Mouse (Mus musculus): ENCODE results near the gene Nectin2. TPM values are rescaled to one million over a fixed set of nuclear protein-coding genes. Genes with fewer than 3 reads are reported as not detected.
A peak's percentile ranks its signal among the peaks of the same experiment; 100 is the strongest.

Gene Nectin2
- polyA plus RNA-seq, 1 experiment from 2014 or later, result 82.2 TPM

DNA sequence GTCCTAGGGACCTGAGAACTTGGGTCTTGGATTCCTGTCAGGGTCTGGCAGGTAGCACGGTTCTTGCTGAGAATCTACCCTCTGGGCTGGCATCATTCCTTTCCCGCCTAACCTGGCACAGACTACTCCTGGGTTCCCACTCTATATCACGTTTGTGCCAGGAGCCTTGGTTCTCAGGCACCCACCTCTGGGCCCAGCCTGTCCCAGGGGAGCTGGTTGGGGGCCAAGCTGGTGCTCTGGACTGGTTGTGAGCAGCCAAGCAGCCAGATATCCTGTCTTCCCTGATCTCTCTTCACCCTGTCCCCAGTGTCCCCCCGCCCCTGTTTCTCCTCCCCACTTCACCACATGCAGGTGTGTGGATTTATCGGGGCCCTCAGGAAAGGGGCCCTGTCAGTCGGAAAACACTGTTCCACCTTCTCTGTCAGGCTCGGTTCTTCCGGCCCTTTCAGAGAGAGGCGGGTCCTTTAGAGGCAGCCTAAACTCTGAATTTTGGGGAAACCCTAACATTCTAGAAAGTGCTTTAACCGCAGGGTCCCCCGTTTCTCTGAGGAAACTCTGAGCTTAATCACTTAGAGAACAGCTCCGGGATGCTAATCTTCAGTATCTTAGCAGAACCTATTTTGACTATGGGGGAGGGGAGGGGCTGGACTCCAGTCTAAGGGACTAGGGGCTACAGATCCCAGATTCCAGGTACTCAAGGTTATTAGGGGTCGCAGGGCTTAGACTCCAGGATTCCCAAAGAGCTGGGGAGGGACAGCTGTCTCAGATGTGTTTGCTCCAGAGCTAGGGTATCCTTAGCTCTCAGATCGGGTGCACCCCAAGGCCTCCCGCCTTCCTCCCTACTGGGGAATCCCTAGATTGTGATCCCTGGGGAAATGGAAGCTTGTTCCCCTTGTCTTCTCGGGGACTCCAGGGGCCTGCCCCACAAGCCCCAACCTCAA is 19.4 kb upstream of the Nectin2 start:
- 0 out of 2 replicates have a peak, but pooled peaks cover 2% of the 10 kb centered on the region for H3K4me1 ChIP-seq (replicated peaks; ENCODE audit: control insufficient read depth, insufficient read depth)
- DNase-seq (ENCODE audit: low spot score), result no peak
- peak overlapping the region; percentile 59 for H3K4me3 ChIP-seq (ENCODE audit: low read depth, low read length)
- WGBS, result 8% methylated on average over 16 of the region's 16 CpGs
- peak overlapping the region; percentile 73 for H3K9ac ChIP-seq (ENCODE audit: low read length)
- peak overlapping the region; percentile 30 for H3K27ac ChIP-seq (replicated peaks)
- no peaks in the 10 kb centered on the region for H3K9me3 ChIP-seq (ENCODE audit: control insufficient read depth, low read length)
- H3K4me2 ChIP-seq (replicated peaks; ENCODE audit: low read depth), result peak overlapping the region; percentile 87
- no peaks in the 10 kb centered on the region for H3K27me3 ChIP-seq (ENCODE audit: control insufficient read depth, insufficient read depth, low read length)
- ATAC-seq (ENCODE audit: low FRiP score, low TSS enrichment), result no peak
- H3K36me3 ChIP-seq (ENCODE audit: control insufficient read depth, insufficient read depth, low read length), result no peaks in the 10 kb centered on the region
- no peak for TF ChIP-seq CTCF (IDR thresholded peaks at IDR 0.05; ENCODE audit: low read depth)
- TF ChIP-seq EP300 (optimal IDR thresholded peaks at IDR 0.05), result no peak

DNA sequence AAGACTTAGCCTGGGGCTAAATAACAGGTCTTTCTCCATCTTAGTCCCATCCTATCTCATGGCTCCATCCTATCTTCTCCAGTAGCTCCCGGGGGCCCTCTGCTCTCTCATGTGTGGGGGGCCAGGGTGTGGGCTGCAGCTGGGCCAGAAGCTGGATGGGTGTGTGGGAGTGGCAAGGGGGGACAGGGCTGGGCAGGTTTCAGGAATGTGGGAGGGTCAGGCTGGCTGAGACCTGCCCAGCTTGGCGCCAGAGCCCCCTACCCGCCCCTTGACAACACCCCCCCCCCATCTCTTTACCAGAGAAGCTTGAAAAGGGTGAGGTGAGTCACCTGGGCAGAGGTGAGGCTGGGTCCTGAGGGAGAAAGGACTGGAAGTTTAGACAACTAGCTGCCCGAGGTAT is 18.7 kb upstream of the Nectin2 start:
- WGBS, result 15% methylated on average over 4 of the region's 4 CpGs
- no peaks in the 10 kb centered on the region for H3K27me3 ChIP-seq (ENCODE audit: control insufficient read depth, insufficient read depth, low read length)
- peak overlapping the region; percentile 30 for H3K27ac ChIP-seq (replicated peaks)
- H3K9ac ChIP-seq (ENCODE audit: low read length), result peak overlapping the region; percentile 73
- H3K4me2 ChIP-seq (replicated peaks; ENCODE audit: low read depth), result peak overlapping the region; percentile 87
- H3K9me3 ChIP-seq (ENCODE audit: control insufficient read depth, low read length), result no peaks in the 10 kb centered on the region
- TF ChIP-seq CTCF (IDR thresholded peaks at IDR 0.05; ENCODE audit: low read depth) (no peak), EP300 (optimal IDR thresholded peaks at IDR 0.05) (no peak)
- DNase-seq (ENCODE audit: low spot score) (peak; percentile 34), ATAC-seq (ENCODE audit: low FRiP score, low TSS enrichment) (0 out of 2 replicates have a peak, but pooled peaks have one; percentile 27)
- H3K4me3 ChIP-seq (ENCODE audit: low read depth, low read length), result peak overlapping the region; percentile 59
- H3K4me1 ChIP-seq (replicated peaks; ENCODE audit: control insufficient read depth, insufficient read depth), result 0 out of 2 replicates have a peak, but pooled peaks cover 2% of the 10 kb centered on the region
- H3K36me3 ChIP-seq (ENCODE audit: control insufficient read depth, insufficient read depth, low read length), result no peaks in the 10 kb centered on the region

DNA sequence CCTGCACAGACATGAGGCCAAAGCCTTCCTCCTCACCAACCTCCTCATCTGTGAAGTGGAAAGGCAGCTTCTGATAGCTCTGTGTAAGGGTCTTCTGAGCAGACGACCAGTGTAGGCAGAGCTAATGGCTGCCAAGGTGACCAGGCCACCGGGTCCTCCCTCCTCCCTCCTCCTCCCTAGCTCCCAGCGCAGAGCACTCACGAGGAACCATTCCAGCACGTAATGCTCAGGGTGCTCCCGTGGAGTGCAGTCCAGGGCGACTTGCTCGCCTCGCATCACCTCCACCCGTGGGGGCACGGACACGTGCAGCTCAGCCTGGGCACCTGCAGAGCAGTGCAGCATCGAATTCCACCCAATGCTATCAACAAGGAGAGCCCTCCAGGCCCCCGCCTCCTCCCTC is 18.0 kb upstream of the Nectin2 start:
- 59% methylated on average over 14 of the region's 14 CpGs for WGBS
- Histone ChIP-seq H3K4me3 (ENCODE audit: low read depth, low read length) (peak overlapping the region; percentile 59; the same call in 1 of the 2 replicates), H3K27me3 (ENCODE audit: control insufficient read depth, insufficient read depth, low read length) (no peaks in the 10 kb centered on the region), H3K4me2 (replicated peaks; ENCODE audit: low read depth) (peak overlapping the region; percentile 87; the same call in 1 of the 2 replicates), H3K36me3 (ENCODE audit: control insufficient read depth, insufficient read depth, low read length) (no peaks in the 10 kb centered on the region), H3K4me1 (replicated peaks; ENCODE audit: control insufficient read depth, insufficient read depth) (0 out of 2 replicates have a peak, but pooled peaks cover 2% of the 10 kb centered on the region), H3K9ac (ENCODE audit: low read length) (0 out of 2 replicates have a peak overlapping the region, but pooled peaks have one; percentile 1), H3K9me3 (ENCODE audit: control insufficient read depth, low read length) (no peaks in the 10 kb centered on the region), H3K27ac (replicated peaks) (no peak overlapping the region; the same call in 1 of the 2 replicates)
- TF ChIP-seq CTCF (IDR thresholded peaks at IDR 0.05; ENCODE audit: low read depth) (no peak), EP300 (optimal IDR thresholded peaks at IDR 0.05) (no peak)
- DNase-seq (ENCODE audit: low spot score), result no peak
- no peak for ATAC-seq (ENCODE audit: low FRiP score, low TSS enrichment)

GRCm38 (mm10) chr7:19764581-19764980 is 14.3 kb upstream of the Nectin2 start:
- no peak overlapping the region for H3K27ac ChIP-seq (replicated peaks)
- H3K4me2 ChIP-seq (replicated peaks; ENCODE audit: low read depth), result no peak overlapping the region
- H3K4me1 ChIP-seq (replicated peaks; ENCODE audit: control insufficient read depth, insufficient read depth), result 0 out of 2 replicates have a peak, but pooled peaks cover 2% of the 10 kb centered on the region
- no peak overlapping the region for H3K9ac ChIP-seq (ENCODE audit: low read length)
- 0 out of 2 replicates have a peak, but pooled peaks cover 4% of the 10 kb centered on the region for H3K36me3 ChIP-seq (ENCODE audit: control insufficient read depth, insufficient read depth, low read length)
- WGBS, result 83% methylated on average over 8 of the region's 9 CpGs
- H3K9me3 ChIP-seq (ENCODE audit: control insufficient read depth, low read length), result no peaks in the 10 kb centered on the region
- TF ChIP-seq CTCF (IDR thresholded peaks at IDR 0.05; ENCODE audit: low read depth) (no peak), EP300 (optimal IDR thresholded peaks at IDR 0.05) (no peak)
- no peaks in the 10 kb centered on the region for H3K27me3 ChIP-seq (ENCODE audit: control insufficient read depth, insufficient read depth, low read length)
- ATAC-seq (ENCODE audit: low FRiP score, low TSS enrichment) (no peak), DNase-seq (ENCODE audit: low spot score) (no peak)
- no peak overlapping the region for H3K4me3 ChIP-seq (ENCODE audit: low read depth, low read length)

DNA sequence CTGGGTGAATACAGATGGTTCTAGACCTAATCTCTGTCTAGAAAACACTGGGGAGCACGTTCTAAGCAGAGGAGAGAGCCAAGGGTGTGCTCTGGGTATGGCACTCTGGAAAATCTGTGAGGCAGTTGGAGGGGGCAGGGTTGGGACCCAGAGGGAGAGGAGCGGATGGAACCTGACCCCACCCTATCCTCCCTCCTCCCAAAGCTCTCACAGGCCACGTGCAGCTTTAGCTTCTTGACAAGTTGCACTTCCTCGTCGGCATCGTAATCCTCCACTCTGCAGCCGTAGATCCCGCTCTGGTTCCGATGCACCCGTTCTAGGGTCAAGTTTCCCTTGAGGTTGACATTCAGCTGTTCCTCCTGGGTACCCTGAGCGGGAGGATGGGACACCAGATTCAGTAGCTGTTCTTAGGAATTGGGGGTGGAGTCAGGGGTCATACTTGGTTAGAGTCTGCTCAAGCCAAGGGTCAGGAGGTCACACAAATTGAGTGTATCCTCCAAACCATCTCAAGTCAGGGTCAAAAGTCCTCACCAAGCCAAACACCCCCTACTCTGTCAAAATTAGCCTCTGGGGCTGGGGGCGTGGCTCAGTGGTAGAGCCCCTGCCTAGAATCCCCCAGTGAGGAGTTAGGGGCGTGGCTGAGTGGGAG is 13.7 kb upstream of the Nectin2 start:
- no peak overlapping the region for H3K27ac ChIP-seq (replicated peaks)
- no peak overlapping the region for H3K4me2 ChIP-seq (replicated peaks; ENCODE audit: low read depth)
- no peaks in the 10 kb centered on the region for H3K9me3 ChIP-seq (ENCODE audit: control insufficient read depth, low read length)
- H3K4me3 ChIP-seq (ENCODE audit: low read depth, low read length), result no peak overlapping the region
- TF ChIP-seq CTCF (IDR thresholded peaks at IDR 0.05; ENCODE audit: low read depth), result no peak
- TF ChIP-seq EP300 (optimal IDR thresholded peaks at IDR 0.05), result no peak
- H3K4me1 ChIP-seq (replicated peaks; ENCODE audit: control insufficient read depth, insufficient read depth), result 0 out of 2 replicates have a peak, but pooled peaks cover 2% of the 10 kb centered on the region
- ATAC-seq (ENCODE audit: low FRiP score, low TSS enrichment) (no peak), DNase-seq (ENCODE audit: low spot score) (no peak)
- H3K9ac ChIP-seq (ENCODE audit: low read length), result no peak overlapping the region
- H3K27me3 ChIP-seq (ENCODE audit: control insufficient read depth, insufficient read depth, low read length), result no peaks in the 10 kb centered on the region
- WGBS, result 57% methylated on average over 13 of the region's 13 CpGs
- H3K36me3 ChIP-seq (ENCODE audit: control insufficient read depth, insufficient read depth, low read length), result 0 out of 2 replicates have a peak, but pooled peaks cover 4% of the 10 kb centered on the region
